Comparison of ENCODE assay signal across 16 mouse cellular contexts in genomic region chr2:12170221-12170620, GRCm38 (mm10).
"Had no signal": no experiment of that assay in that cellular context is flagged by ENCODE, and none has a peak within 500 bp of the region (broad histone marks: within the 10 kb centered on the region; RNA-seq: fewer than 3 reads in every experiment).

No protein-coding gene starts in this region.

- DNase-seq: kidney, adult 9 months; kidney, postnatal 10 days; kidney, postnatal 4 days; left cerebral cortex, postnatal 4 days; lung, adult 2 months; lung, postnatal 36 days; right cerebral cortex, postnatal 4 days; spleen, adult 18-20 months; thymus, adult 2 months; thymus, postnatal 25 days had no signal

- H3K4me2 ChIP-seq: liver, embryonic 11.5 days; liver, embryonic 15.5 days; midbrain, embryonic 12.5 days had no signal

- H3K4me3 ChIP-seq: layer of hippocampus, adult 2 months; liver, embryonic 15.5 days; midbrain, embryonic 12.5 days had no signal

- H3K36me3 ChIP-seq: liver, embryonic 15.5 days; midbrain, embryonic 12.5 days had no signal

- H3K9me3 ChIP-seq: liver, embryonic 15.5 days; midbrain, embryonic 12.5 days had no signal

- ATAC-seq: lung, postnatal 0 days; midbrain, embryonic 16.5 days had no signal

- H3K4me1 ChIP-seq: liver, embryonic 15.5 days; midbrain, embryonic 12.5 days had no signal

- H3K27me3 ChIP-seq: liver, embryonic 15.5 days; midbrain, embryonic 12.5 days had no signal

- H3K9ac ChIP-seq: liver, embryonic 15.5 days; midbrain, embryonic 12.5 days had no signal

- H3K27ac ChIP-seq: layer of hippocampus, adult 2 months; liver, embryonic 15.5 days; midbrain, embryonic 12.5 days had no signal
